Mouse (Mus musculus) right cerebral cortex, adult 18-20 months (tissue): ENCODE data around the gene Mog.
A peak's percentile ranks its signal among the peaks of the same experiment; 100 is the strongest.

Experiments used
- DNase-seq: peaks from one replicate; pipeline ENCODE4 v3.0.0; 2022; ENCODE audit warnings: mixed read lengths

Gene Mog

DNA sequence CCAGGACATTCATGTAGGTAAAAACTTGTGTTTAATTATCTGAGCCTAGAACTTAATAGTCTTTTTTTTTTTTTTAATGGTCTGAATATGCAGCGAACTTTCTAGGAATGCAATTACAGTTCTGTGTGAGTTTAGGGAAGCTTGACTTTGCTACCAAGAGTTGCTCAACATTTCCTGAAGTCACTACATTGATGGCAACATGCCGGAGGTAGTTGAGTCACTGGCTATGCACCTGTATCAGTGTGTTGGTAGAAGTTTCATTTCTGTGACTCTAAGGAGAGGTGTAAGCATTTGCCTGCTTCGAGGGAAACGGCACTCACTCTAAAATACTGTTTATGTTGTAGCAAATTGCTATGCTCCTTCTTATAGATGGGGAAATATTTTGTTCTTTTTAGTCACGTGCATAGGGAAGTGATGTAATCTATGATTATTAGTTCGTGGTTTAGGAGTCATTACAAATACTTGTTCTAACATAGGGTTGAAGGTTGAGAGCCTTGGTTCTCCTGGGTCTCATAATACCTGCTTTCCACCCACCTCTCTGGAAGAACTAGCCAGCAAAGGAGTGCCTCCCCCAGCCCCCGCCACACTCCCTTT lies 21.6 kb upstream of the Mog start:
- no peak for DNase-seq

DNA sequence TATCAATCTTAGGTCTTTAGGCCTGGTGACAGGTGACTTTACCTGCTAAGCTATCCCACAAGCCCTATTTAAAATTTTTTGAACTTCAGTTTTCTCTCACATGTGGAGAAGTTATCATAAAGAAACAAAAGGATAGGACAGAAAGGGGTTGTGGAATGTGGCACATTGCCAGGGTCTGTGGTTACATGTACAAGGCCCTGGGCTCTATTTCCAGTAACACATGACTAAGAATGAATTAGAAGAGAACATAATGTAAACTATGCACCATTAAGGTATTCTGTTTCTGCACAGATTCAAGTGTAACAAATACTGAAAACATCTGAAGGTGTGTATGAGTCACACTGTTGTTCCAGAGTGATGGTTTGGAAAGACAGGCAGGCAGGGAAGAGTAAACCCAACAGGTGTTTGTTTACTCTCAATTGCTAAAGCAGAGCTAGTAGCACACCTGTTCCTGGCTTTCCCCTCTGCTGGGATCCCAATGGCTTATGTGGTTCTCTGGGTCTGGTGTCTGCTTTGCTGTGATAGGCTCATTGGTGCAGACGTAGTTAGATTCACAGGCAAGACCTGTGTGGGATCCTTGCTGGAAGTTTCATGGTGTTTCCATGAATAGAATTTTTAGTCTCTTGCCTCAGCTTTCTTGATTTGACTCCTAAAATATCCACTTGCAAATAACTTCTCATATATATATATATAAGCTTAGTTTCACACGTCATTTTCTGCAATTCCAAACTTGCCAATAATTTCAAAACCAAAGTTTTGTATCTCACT lies 16.1 kb upstream of the Mog start:
- no peak for DNase-seq

DNA sequence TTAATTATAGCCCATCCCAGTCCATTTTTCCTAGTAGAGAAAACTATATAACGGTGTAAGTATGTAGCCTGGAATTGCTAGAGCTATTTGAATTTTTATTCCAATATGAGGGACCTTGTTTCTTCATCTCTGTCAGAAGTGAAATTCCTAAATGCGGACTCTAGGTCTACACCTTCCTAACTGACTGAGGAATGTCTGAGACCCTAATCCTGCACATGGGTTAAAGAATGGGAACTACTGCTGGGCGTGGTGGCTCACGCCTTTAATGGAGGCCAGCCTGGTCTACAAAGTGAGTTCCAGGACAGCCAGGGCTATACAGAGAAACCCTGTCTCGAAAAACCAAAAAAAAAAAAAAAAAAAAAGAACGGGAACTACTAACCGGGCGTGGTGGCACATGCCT lies 6.0 kb upstream of the Mog start:
- no peak for DNase-seq

- DNase-seq: peak; percentile 96
Observed at GRCm38 (mm10) chr17:37028683-37029120, 5.5 kb upstream of the Mog start.

GRCm38 (mm10) chr17:37028212-37028611 lies 5.0 kb upstream of the Mog start:
- no peak for DNase-seq

- no peak for DNase-seq
Observed at GRCm38 (mm10) chr17:37027486-37027885, 4.3 kb upstream of the Mog start.

GRCm38 (mm10) chr17:37026425-37026824 lies 3.2 kb upstream of the Mog start:
- no peak for DNase-seq

DNA sequence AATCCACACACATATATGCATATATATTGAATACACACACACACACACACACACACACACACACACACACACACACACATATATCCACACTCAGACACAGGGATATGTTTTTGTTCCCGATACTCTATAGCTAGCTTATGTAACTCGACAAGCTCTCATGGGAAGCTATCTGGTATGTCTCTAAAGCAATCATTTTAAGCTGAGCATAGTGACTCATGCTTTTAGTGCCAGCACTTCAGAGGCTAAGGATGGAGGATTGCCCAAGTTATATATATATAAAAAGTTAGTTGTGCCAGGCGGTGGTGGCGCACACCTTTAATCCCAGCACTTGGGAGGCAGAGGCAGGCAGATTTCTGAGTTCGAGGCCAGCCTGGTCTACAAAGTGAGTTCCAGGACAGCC lies 4.0 kb downstream of the Mog start:
- DNase-seq: peak; percentile 26

DNA sequence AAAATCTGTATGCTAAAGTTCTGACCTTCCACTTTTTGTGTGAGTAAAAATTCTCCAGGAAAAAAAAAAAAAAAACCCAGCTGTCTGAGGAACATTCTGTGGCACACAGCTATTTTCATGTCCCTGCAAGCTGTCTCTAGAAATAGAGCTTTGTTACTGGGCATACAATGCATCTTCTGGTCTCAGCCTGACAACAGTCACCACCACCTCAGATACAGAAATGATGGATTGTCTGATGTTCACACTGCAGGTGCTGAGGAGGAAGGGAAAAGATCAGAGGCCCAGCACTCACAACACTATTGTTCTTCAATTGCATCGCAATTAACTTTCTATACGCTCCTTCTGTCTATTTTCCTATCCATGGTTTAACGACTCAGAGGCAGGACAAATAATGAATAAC lies 4.9 kb downstream of the Mog start:
- DNase-seq: peak; percentile 48

DNA sequence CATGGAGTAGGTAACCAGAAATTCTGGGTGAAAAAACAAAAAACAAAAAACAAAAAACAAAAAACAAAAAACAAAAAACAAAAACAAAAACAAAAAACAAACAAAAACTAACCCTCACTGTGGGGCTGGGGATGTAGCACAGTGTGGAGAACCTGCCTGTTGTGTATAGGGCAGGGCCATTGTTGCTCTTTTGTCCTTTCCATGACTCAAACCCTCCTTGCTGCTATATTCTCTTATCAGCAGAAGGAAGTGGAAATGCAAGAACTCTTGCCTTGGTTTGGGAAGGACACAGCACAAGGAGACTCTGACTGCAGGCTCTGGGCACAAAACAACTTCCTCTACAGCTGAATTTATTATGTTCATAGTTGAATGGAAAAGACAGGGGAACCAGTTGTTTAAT lies 6.9 kb downstream of the Mog start:
- DNase-seq: no peak

DNA sequence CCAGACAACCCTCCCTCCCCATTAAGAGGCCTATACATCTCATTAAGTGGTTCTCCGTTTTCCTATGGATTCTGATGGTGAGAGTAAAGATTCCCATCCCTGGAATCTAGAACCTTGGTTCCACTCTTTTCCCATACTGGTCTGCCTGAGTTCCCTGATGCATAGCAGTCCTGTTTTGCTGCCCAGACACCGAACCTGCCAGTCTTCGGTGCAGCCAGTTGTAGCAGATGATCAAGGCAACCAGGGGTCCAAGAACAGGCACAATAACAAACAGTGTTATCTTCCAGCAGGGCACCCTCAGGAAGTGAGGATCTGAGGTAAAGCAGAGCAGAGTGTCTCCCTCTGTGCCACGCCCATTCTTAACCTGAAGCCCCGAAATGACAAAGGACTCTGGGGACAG lies 11.1 kb downstream of the Mog start:
- no peak for DNase-seq

DNA sequence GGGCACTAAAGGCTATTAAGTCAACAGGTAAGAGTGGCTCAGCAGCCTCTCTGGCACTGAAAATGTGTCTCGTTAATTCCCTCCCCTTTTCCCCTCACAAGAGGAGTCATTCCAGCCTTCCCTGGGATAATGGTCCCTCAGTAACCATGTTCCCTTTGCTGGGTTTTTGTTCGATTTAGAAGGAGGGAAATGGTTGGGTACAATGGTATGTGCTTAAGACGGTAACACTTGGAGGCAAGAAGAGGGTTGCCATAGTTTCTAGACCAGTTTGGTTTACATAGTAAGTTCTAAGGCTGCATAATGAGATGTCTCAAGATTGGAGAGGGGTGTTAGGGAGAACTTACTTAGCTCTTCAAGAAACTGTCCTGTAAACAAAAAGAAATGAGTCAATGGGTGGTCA lies 11.5 kb downstream of the Mog start:
- no peak for DNase-seq

DNA sequence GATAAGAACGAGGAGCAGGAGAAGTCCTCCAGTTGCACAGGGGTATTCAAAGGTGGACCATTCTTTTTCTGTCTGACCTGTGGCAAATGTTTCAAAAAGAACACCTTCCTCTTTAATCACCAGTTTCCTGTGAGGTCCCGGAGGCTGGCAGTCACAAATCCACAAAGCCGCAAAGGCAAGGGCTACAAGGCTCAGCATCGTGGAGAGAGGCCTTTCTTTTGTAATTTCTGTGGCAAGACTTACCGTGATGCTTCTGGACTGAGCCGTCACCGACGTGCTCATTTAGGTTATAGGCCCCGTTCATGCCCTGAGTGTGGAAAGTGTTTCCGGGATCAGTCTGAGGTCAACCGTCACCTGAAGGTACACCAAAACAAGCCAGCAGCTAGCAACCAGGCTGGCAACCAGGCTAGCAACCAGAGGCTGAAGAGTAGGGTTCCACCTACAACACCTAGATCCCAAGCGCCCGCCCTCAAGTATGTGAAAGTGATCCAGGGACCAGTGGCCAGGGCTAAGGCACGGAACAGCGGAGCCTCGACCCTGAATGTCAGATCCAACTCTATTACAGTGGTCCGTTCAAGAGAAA lies 13.6 kb downstream of the Mog start:
- DNase-seq: no peak

GRCm38 (mm10) chr17:37008161-37008560 lies 15.0 kb downstream of the Mog start:
- DNase-seq: no peak

DNA sequence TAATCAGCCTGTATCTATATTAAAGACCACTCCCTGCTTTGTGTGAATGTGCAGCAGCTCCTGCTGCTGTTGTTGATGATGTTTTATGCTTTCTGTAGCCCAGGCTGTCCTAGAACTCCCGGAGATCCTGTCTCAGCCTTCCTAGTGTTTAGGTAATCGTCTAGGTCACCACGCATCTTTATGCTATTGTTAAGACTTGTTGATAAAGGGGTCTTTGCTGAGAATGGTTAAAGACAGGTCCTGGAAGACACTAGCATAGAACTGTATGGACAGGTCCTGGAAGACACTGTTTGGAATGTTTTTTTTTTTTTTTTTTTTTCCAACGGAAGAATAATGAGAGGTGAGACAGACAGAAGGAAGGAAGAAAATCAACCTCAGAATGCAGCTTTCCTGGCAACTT lies 19.8 kb downstream of the Mog start:
- DNase-seq: no peak

GRCm38 (mm10) chr17:37002364-37003330 lies 20.6 kb downstream of the Mog start:
- no peak for DNase-seq

GRCm38 (mm10) chr17:37000863-37001262 lies 22.3 kb downstream of the Mog start, which contains the start of gene Zfp57:
Gene Zfp57, plus strand, starts transcription at chr17:37001163.
- DNase-seq: no peak

GRCm38 (mm10) chr17:36998477-36998876 lies 24.7 kb downstream of the Mog start:
- no peak for DNase-seq

- DNase-seq: peak; percentile 76
Observed at GRCm38 (mm10) chr17:36997033-36997735, 26.0 kb downstream of the Mog start.

DNA sequence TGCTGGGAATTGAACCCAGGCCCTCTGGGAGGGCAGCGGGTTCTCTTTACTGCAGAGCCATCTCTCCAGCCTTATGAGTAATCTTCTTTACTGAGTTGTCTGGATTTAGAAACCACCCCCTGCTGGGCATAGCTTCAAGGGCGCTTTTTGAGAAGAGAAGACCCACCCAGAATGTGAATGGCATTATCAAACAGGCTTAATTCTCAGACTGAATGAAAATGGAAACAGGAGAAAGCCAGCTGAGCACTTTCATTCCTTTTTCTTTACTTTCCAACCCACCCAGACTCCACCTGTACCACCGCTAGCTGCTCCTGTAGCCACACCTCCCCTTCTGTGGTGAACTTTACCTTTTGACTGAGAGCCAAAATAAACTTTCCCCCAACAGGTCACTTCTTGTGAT lies 27.8 kb downstream of the Mog start:
- no peak for DNase-seq

- no peak for DNase-seq
Observed at GRCm38 (mm10) chr17:36994528-36994927, 28.7 kb downstream of the Mog start.

DNA sequence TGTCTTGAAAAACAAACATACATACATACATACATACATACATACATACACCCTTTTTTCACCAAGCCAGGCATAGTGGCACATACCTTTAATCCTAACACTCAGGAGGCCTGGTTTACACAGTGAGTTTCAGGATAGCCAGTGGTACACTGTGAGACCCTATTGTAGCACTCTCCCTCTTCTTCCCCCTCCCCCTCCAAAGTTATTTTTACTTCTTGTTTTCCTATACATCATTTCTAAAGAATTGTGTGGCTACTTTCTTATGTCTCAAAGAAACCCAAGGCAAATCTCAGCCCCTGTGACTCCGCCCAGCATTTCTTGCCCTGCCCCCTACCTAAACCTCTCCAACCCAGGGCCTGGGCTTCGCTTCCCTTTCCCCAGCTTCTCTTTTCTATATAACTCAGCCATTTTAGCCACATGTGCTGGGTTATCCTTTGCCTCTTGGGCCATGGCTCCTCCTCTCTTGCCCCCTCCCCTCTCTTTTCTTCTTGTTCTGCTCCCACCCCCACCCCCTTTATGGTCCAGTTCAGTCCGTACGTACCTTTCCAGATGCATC lies 29.4 kb downstream of the Mog start:
- no peak for DNase-seq
